Mouse (Mus musculus) neutrophil, adult 65 days (primary cell): Measurements from ENCODE around the gene Nt5m. TPM values are rescaled to one million over a fixed set of nuclear protein-coding genes. Genes with fewer than 3 reads are reported as not detected.

Experiments
- total RNA-seq: library from RNA; stranded (reverse); gene quantifications from 2 replicates; pipeline ENCODE4 v1.2.4, GENCODE M21; 2023

Nt5m gene
- total RNA-seq, result 5.9 and 6.6 TPM in 2 replicates

DNA sequence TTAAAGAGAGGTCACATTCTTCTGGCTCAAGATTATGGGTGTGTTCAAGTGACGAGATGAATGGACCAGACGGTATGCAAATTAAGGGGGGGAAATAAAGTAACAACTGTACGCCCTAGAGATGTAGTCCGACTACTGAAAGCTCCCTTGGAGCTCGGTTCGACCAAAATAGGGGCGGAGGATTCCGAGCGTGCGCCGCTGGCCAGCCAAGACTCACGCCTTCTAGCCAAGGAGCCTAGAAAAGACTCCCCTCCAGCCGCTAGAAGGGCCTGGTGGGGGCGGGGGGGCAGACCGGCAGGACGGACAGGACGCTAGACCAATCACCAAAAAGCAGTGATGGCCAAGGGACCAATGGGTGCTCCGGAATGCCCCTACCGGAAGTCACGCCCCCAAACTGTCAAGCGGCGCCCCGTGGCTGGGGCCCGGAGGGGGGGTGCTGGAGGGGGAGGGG lies at the start of gene Nt5m:
TSS of gene Nt5m (plus strand) at position 440 of the 451 bp plus-strand sequence.

DNA sequence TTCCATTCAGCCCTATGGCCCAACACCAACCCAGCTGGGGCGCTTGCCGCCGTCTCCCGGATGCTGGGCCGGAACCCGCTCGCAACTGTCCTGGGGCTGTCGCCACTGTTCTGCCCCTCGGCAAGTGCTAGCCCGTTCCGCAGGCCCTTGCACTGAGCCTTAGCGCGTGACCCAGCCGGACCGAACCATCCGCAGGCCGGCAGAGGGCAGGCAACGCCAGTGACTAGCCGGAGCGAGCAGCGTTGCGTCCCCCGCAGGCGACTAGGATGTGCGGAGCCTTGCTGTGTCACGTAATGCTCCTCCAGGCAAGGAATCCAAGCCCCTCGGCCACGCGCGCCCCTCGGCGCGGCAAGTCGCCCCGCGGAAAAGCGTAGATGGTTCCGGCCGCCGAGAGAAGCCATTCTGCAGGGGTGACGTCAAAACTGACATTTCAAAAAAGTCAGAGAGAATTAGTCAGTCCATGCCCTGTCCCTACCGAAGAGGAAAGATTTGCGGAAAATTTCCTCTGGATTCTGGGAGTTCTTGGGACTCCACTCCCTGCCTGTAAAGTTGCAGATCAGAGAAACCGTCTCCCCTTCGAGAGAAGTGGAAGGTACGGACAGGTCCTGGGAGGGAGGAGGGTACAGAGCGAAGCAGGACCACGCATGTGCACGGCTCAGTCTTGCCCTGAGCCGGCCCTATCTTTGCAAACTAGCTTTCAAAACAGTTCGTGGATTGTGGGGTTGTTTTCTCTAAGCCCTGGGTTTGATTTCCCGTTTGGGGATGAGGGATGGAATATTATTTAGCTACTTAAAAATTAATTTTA lies 29.4 kb upstream of the Nt5m start, which contains the start of gene Flcn:
TSS of gene Flcn (minus strand) at position 347 of the 805 bp plus-strand sequence.

DNA sequence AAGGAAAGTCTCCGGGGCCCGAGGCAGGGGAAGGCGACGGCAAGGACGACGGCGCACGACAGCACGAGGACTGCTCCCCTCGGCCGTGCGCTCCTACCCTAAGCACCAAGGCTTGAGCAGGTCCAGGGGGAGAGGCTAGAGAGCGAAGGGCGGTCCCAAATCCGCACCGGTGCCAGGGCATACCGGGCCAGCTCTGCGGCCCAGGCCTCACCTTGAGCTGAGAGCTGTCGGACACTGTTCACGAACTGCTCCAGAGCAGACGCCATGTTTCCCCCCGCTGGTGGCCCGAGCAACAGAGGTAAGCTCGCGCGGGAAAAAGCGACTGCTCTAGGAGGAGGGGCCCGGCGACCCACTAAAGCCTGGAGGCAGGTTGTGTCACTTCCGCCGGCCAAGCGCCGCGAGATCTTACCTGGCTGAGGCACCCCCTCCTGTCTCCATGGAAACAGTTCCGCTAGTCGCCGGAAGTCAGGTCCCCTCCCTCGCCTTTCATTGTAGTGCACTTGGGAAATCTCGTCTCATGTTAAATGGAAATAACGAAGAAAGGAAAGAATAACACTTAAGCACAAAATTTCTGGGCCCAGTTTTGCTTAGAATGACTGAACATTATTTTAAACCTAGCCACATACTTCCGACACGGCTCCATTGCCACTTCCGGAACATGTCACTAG lies 346 bp downstream of the Nt5m start, which contains the start of gene Cops3:
TSS of gene Cops3 (minus strand) at position 380 of the 668 bp plus-strand sequence.

Other genes starting within 250 kb of the Nt5m start
- gene Olfr223, start 246.2 kb upstream of the Nt5m start, total RNA-seq, result not detected in 2 replicates
- 51.4 and 61.7 TPM in 2 replicates for gene Mprip, start 178.1 kb upstream of the Nt5m start, total RNA-seq
- 0.35 TPM in 1 of 2 replicates, not detected in the other for gene Pld6, start 51.8 kb upstream of the Nt5m start, total RNA-seq
- 66.4 and 86.1 TPM in 2 replicates for gene Flcn, start 29.4 kb upstream of the Nt5m start, total RNA-seq
- 57.4 and 66.2 TPM in 2 replicates for gene Cops3, start 391 bp downstream of the Nt5m start, total RNA-seq
- gene Med9, start 108.8 kb downstream of the Nt5m start, total RNA-seq, result 2.7 and 3.3 TPM in 2 replicates
- 0.32 and 0.38 TPM in 2 replicates for gene Rasd1, start 125.5 kb downstream of the Nt5m start, total RNA-seq
- 2.1 TPM in 1 of 2 replicates, not detected in the other for gene Pemt, start 207.0 kb downstream of the Nt5m start, total RNA-seq